Mouse (Mus musculus) thymus, adult 2 months (tissue): Measurements from ENCODE around the gene Hsp90ab1. TPM values are rescaled to one million over a fixed set of nuclear protein-coding genes. Genes with fewer than 3 reads are reported as not detected.

Source experiments
- DNase-seq: peaks from one replicate; pipeline ENCODE4 v3.0.0; 2021
- H3K27ac ChIP-seq: fragments of 200-500 bp; 2 replicates; pipeline ENCODE4 v1.5.1; 2012; ENCODE audit warnings: low read length, control low read depth; ENCODE audit not compliant: control insufficient read depth, insufficient read depth
- H3K27me3 ChIP-seq: fragments of 200-500 bp; 2 replicates; pipeline ENCODE4 v1.6.1; 2012; ENCODE audit warnings: mild to moderate bottlenecking, low read length, moderate library complexity, mixed read lengths; ENCODE audit not compliant: control insufficient read depth, insufficient read depth
- H3K36me3 ChIP-seq: fragments of 200-500 bp; 2 replicates; pipeline ENCODE4 v1.6.1; 2012; ENCODE audit warnings: mild to moderate bottlenecking, low read length, moderate library complexity; ENCODE audit not compliant: control insufficient read depth, insufficient read depth
- H3K4me1 ChIP-seq: fragments of 200-500 bp; replicated peaks from 2 replicates; pipeline ENCODE4 v1.6.1; 2012; ENCODE audit warnings: low read length; ENCODE audit not compliant: control insufficient read depth, insufficient read depth
- H3K4me3 ChIP-seq: fragments of 200-500 bp; 2 replicates; pipeline ENCODE4 v1.5.1; 2012; ENCODE audit warnings: mild to moderate bottlenecking, low read length, control low read depth, moderate library complexity; ENCODE audit not compliant: control insufficient read depth, insufficient read depth
- CTCF ChIP-seq: fragments of 200-500 bp; IDR thresholded peaks from 2 replicates; pipeline ENCODE4 v1.5.1; 2012; ENCODE audit warnings: mild to moderate bottlenecking, control low read depth, low read length, moderate library complexity, borderline replicate concordance; ENCODE audit not compliant: control insufficient read depth, poor library complexity, insufficient read depth; ENCODE audit errors: extremely low read depth
- POLR2A ChIP-seq: fragments of 200-500 bp; IDR thresholded peaks from 2 replicates; pipeline ENCODE4 v1.6.1; 2012; ENCODE audit warnings: mild to moderate bottlenecking, low read length, control low read depth, moderate library complexity; ENCODE audit not compliant: control insufficient read depth, poor library complexity, insufficient read depth; ENCODE audit errors: extremely low read depth
- WGBS: fragments of 180-500 bp; shearing (Covaris S2); methylation state at CpG from one replicate; pipeline ENCODE4 v1.1.7; 2018; 5-methylcytosine and 5-hydroxymethylcytosine counted together
- polyA plus RNA-seq: library from polyadenylated mRNA; depleted of rRNA; stranded (reverse); fragments of >200 nt; gene quantifications from 2 replicates; pipeline ENCODE4 v1.2.3, GENCODE M21; 2012; rRNA removed

The Hsp90ab1 gene
- polyA plus RNA-seq, 1 experiment: 455 TPM

GRCm38 (mm10) chr17:45518766-45519475 is 54.1 kb downstream of the Hsp90ab1 start:
- Histone ChIP-seq H3K36me3 (peaks cover 29% of the 10 kb centered on the region), H3K27ac (no peak overlapping the region), H3K4me1 (peaks cover 10% of the 10 kb centered on the region), H3K4me3 (no peak overlapping the region), H3K27me3 (no peaks in the 10 kb centered on the region)
- TF ChIP-seq CTCF (no peak), POLR2A (no peak)
- WGBS: 95% methylated on average over 12 of the region's 12 CpGs
- no peak for DNase-seq

Other genes with a start within 250 kb of the Hsp90ab1 start
- 14.3 and 17.4 TPM in 2 replicates for gene Cdc5l, start 139.5 kb downstream of the Hsp90ab1 start, polyA plus RNA-seq
- 0.06 and 0.30 TPM in 2 replicates for gene Spats1, start 97.9 kb downstream of the Hsp90ab1 start, polyA plus RNA-seq
- 70.9 and 78.7 TPM in 2 replicates for gene Aars2, start 66.4 kb downstream of the Hsp90ab1 start, polyA plus RNA-seq
- gene Tcte1, start 49.8 kb downstream of the Hsp90ab1 start, polyA plus RNA-seq: 0.87 and 1.2 TPM in 2 replicates
- gene Tmem151b, start 23.6 kb downstream of the Hsp90ab1 start, polyA plus RNA-seq: 44.6 and 65.5 TPM in 2 replicates
- 64.5 and 77.4 TPM in 2 replicates for gene Nfkbie, start 17.6 kb downstream of the Hsp90ab1 start, polyA plus RNA-seq
- gene Slc35b2, start 9.4 kb downstream of the Hsp90ab1 start, polyA plus RNA-seq: 135 and 137 TPM in 2 replicates
- 358 and 385 TPM in 2 replicates for gene Slc29a1, start 26.3 kb upstream of the Hsp90ab1 start, polyA plus RNA-seq
- 0.61 and 1.3 TPM in 2 replicates for gene Mymx, start 28.8 kb upstream of the Hsp90ab1 start, polyA plus RNA-seq
- gene Capn11, start 86.1 kb upstream of the Hsp90ab1 start, polyA plus RNA-seq: 0.09 and 0.11 TPM in 2 replicates
- gene Mrpl14, start 113.1 kb upstream of the Hsp90ab1 start, polyA plus RNA-seq: 164 and 173 TPM in 2 replicates
- gene Tmem63b, start 113.6 kb upstream of the Hsp90ab1 start, polyA plus RNA-seq: 119 TPM in 2 replicates
- gene 1600014C23Rik, start 160.6 kb upstream of the Hsp90ab1 start, polyA plus RNA-seq: not detected in 2 replicates